Mouse (Mus musculus): ENCODE data around the gene Clcn2. TPM values are rescaled to one million over a fixed set of nuclear protein-coding genes. Genes with fewer than 3 reads are reported as not detected.
"Not testable (repeated sequence)": the region's sequence is repeated elsewhere in the genome, so short reads cannot be mapped to it uniquely, and the experiment has no call there.

Gene Clcn2
- polyA plus RNA-seq, 1 experiment: 77.2 TPM

DNA sequence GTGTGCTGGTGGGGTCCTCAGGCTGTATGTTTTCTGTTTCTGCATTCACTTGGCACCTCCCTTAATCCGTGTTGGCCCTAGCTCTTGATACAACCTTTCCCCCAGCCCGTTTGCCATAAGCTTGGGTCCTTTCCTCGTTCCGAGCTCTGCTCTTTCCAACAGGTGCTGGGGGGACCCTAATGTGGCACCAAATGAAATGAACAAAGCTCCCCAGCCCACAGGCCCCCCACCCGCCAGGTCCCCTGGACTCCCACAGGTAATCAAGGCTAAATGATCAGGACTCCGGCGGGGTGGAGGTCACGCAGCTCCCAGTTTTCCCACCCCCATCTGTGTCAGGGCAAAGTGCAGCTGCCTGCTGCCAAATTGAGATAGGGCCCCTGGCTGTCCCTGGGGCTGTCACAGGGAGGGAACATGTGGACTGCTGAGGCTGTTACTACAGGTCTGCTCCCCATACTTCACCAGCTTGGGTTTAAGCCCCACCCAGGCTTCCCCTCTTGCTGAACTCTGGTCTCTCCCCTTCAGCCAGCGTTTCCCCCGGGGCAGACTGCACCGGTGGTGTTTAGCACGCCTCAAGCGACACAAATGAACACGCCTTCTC is 43.7 kb downstream of the Clcn2 start:
- Histone ChIP-seq H3K4me3 (ENCODE audit: control insufficient read depth, low read depth, low read length) (peak overlapping the region; percentile 89), H3K27ac (ENCODE audit: control insufficient read depth, insufficient read depth, low read depth, low read length) (peak overlapping the region; percentile 55; the same call in 1 of the 2 replicates), H3K4me1 (ENCODE audit: control insufficient read depth, insufficient read depth, low read length) (peaks cover 9% of the 10 kb centered on the region), H3K36me3 (ENCODE audit: control insufficient read depth, insufficient read depth, low read length) (peaks cover 4% of the 10 kb centered on the region), H3K27me3 (ENCODE audit: control insufficient read depth, insufficient read depth, low read length) (no peaks in the 10 kb centered on the region)
- TF ChIP-seq CTCF (IDR thresholded peaks at IDR 0.05; ENCODE audit: control insufficient read depth, insufficient read depth, insufficient replicate concordance, low read depth, low read length) (no peak), POLR2A (IDR thresholded peaks at IDR 0.05; ENCODE audit: control insufficient read depth, low read depth, low read length) (no peak)

DNA sequence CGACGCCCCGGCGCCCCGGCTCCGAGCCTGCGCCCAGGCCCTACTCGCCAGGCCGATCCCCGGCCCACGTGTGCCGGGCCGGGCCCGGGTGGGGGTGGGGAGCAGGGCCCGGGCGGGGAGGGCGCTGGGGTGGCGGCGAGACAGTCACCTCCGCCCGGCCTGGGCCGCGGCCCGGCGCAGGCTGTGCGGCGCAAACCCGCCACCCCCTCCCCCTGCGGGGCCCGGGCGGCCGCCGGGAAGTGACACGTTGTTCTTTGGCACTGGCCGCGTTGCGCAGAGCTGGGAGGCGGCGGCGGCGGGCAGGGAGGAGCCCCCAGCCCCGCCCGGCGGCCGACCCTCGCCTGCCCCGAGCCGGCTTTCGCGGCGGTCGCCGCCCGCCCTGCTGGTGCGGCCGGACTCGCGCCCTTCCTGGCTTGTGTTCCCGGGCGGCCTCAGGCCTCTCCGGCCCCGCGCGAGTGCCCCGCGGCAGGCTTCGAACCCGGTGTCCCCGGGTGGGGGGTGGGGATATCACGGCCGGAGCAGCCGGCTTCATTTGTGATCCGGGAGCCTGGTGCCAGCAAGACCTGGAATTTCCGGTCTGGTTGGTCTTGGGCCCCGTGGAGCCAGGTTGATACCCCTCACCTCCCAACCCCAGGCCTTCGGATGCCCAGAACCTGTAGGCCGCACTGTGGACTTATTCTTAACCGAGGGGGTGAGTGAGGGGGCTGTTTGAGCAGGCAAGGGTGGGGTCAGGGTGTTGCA is 44.4 kb downstream of the Clcn2 start:
- no peak for TF ChIP-seq CTCF (IDR thresholded peaks at IDR 0.05; ENCODE audit: control insufficient read depth, insufficient read depth, insufficient replicate concordance, low read depth, low read length)
- TF ChIP-seq POLR2A (IDR thresholded peaks at IDR 0.05; ENCODE audit: control insufficient read depth, low read depth, low read length): no peak
- peak overlapping the region; percentile 55 for H3K27ac ChIP-seq (ENCODE audit: control insufficient read depth, insufficient read depth, low read depth, low read length)
- H3K27me3 ChIP-seq (ENCODE audit: control insufficient read depth, insufficient read depth, low read length): no peaks in the 10 kb centered on the region
- H3K36me3 ChIP-seq (ENCODE audit: control insufficient read depth, insufficient read depth, low read length): peaks cover 4% of the 10 kb centered on the region
- H3K4me3 ChIP-seq (ENCODE audit: control insufficient read depth, low read depth, low read length): peak overlapping the region; percentile 89
- H3K4me1 ChIP-seq (ENCODE audit: control insufficient read depth, insufficient read depth, low read length): peaks cover 9% of the 10 kb centered on the region

DNA sequence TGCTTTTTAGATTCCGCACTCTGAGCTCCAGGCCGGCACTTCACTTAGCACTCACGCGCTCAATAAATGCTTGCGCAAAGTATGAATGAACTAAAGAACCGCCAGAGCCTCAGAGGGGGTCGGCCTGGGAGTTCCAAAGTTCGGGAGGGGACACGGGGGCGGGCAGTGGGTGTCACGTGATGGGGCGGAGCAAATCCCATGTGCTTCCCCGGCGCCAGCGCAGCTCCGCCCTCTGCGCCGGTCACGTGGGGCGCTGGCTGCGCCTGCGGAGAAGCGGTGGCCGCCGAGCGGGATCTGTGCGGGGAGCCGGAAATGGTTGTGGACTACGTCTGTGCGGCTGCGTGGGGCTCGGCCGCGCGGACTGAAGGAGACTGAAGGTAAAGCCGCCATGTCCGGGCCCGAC is 45.0 kb downstream of the Clcn2 start:
- Histone ChIP-seq H3K27ac (ENCODE audit: control insufficient read depth, insufficient read depth, low read depth, low read length) (no peak overlapping the region), H3K36me3 (ENCODE audit: control insufficient read depth, insufficient read depth, low read length) (peaks cover 1% of the 10 kb centered on the region; the same call in 1 of the 2 replicates), H3K27me3 (ENCODE audit: control insufficient read depth, insufficient read depth, low read length) (no peaks in the 10 kb centered on the region), H3K4me3 (ENCODE audit: control insufficient read depth, low read depth, low read length) (peak overlapping the region; percentile 89), H3K4me1 (ENCODE audit: control insufficient read depth, insufficient read depth, low read length) (peaks cover 9% of the 10 kb centered on the region)
- TF ChIP-seq CTCF (IDR thresholded peaks at IDR 0.05; ENCODE audit: control insufficient read depth, insufficient read depth, insufficient replicate concordance, low read depth, low read length) (no peak), POLR2A (IDR thresholded peaks at IDR 0.05; ENCODE audit: control insufficient read depth, low read depth, low read length) (peak; percentile 89)

DNA sequence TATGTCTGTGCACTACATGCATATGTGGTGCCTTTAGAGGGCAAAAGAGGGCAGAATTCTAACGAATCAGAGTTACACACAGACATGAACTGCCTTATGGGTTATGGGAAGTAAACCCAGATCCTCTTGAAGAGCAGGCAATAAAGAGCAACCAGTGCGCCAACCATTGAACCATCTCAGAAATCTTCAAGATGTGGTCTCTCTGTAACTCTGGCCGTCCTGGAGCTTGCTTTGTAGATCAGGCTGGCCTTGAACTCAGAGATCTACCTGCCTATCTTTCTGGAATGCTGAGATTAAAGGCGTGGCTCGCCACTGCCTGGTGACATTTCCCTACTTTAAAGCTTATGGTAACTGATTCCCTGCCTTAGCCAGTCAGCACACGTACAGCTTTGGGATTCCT is 45.7 kb downstream of the Clcn2 start:
- Histone ChIP-seq H3K27ac (ENCODE audit: control insufficient read depth, insufficient read depth, low read depth, low read length) (no peak overlapping the region), H3K36me3 (ENCODE audit: control insufficient read depth, insufficient read depth, low read length) (peaks cover 1% of the 10 kb centered on the region; the same call in 1 of the 2 replicates)
- no peak for TF ChIP-seq POLR2A (IDR thresholded peaks at IDR 0.05; ENCODE audit: control insufficient read depth, low read depth, low read length)
- TF ChIP-seq CTCF (IDR thresholded peaks at IDR 0.05; ENCODE audit: control insufficient read depth, insufficient read depth, insufficient replicate concordance, low read depth, low read length): no peak

DNA sequence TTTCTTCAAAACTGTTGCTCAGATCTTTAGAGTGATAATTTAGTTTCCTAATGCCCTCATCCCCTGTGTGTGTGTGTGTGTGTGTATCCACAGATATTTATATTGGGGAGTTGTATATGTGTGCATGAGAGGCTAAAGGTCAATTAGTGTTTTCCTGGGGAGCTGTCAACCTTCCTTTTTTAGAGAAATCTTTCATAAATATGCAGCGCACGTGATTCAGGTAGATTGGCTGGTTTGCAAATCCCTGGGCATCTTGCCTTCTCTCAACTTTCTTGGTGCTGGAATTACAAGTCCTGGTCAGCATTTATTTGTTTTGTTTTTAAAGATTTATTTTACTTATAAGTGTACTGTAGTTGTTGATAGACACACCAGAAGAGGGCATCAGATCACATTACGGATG is 47.3 kb downstream of the Clcn2 start:
- peaks cover 9% of the 10 kb centered on the region for H3K4me1 ChIP-seq (ENCODE audit: control insufficient read depth, insufficient read depth, low read length)
- H3K36me3 ChIP-seq (ENCODE audit: control insufficient read depth, insufficient read depth, low read length): no peaks in the 10 kb centered on the region
- TF ChIP-seq CTCF (IDR thresholded peaks at IDR 0.05; ENCODE audit: control insufficient read depth, insufficient read depth, insufficient replicate concordance, low read depth, low read length): no peak
- TF ChIP-seq POLR2A (IDR thresholded peaks at IDR 0.05; ENCODE audit: control insufficient read depth, low read depth, low read length): no peak
- no peak overlapping the region for H3K4me3 ChIP-seq (ENCODE audit: control insufficient read depth, low read depth, low read length)
- H3K27me3 ChIP-seq (ENCODE audit: control insufficient read depth, insufficient read depth, low read length): no peaks in the 10 kb centered on the region
- no peak overlapping the region for H3K27ac ChIP-seq (ENCODE audit: control insufficient read depth, insufficient read depth, low read depth, low read length)

More for the DNA sequence above, 45.7 kb downstream of the Clcn2 start:
- H3K27me3 ChIP-seq (ENCODE audit: control insufficient read depth, insufficient read depth, low read length): no peaks in the 10 kb centered on the region
- peaks cover 9% of the 10 kb centered on the region for H3K4me1 ChIP-seq (ENCODE audit: control insufficient read depth, insufficient read depth, low read length)
- no peak overlapping the region for H3K4me3 ChIP-seq (ENCODE audit: control insufficient read depth, low read depth, low read length)

DNA sequence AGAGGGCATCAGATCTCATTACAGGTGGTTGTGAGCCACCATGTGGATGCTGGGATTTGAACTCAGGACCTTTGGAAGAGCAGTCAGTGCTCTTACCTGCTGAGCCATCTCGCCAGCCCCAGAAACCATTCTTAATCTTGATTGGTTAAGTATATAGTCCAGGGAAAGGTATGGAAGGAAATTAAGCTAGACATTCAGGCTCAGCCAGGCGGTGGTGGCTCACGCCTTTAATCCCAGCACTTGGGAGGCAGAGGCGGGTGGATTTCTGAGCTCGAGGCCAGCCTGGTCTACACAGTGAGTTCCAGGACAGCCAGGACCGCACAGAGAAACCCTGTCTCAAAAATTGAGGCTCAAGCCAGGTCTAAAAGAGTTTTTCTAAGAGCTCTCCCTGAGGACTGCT is 49.5 kb downstream of the Clcn2 start, which contains the start of gene Eif4g1:
Gene Eif4g1 (plus strand): TSS at position 301 of the 400 bp plus-strand sequence.
- H3K4me3 ChIP-seq (ENCODE audit: control insufficient read depth, low read depth, low read length); H3K4me1 ChIP-seq (ENCODE audit: control insufficient read depth, insufficient read depth, low read length); H3K36me3 ChIP-seq (ENCODE audit: control insufficient read depth, insufficient read depth, low read length); H3K27me3 ChIP-seq (ENCODE audit: control insufficient read depth, insufficient read depth, low read length); H3K27ac ChIP-seq (ENCODE audit: control insufficient read depth, insufficient read depth, low read depth, low read length): not testable (repeated sequence)

DNA sequence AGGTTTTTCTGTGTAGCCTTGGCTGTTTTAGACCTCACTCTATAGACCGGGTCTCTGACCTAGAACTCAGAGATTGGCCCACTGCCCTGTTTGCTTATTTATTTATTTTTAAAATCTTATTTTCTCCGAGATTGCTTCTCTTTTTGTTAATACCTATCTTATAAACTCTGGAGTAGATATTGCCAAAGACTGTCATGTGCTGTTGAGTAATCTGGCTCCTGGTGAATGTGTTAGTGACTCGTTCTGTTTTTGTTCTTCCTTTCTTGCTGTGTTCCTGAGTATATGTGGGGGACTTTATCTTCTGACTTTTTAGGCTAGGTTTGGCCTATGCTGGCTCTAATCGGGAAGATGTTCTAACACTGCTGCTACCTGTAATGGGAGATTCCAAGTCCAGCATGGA is 59.9 kb downstream of the Clcn2 start:
- H3K4me1 ChIP-seq (ENCODE audit: control insufficient read depth, insufficient read depth, low read length): no peaks in the 10 kb centered on the region
- H3K27ac ChIP-seq (ENCODE audit: control insufficient read depth, insufficient read depth, low read depth, low read length): no peak overlapping the region
- H3K36me3 ChIP-seq (ENCODE audit: control insufficient read depth, insufficient read depth, low read length): peaks cover 2% of the 10 kb centered on the region
- H3K4me3 ChIP-seq (ENCODE audit: control insufficient read depth, low read depth, low read length): no peak overlapping the region
- TF ChIP-seq CTCF (IDR thresholded peaks at IDR 0.05; ENCODE audit: control insufficient read depth, insufficient read depth, insufficient replicate concordance, low read depth, low read length) (no peak), POLR2A (IDR thresholded peaks at IDR 0.05; ENCODE audit: control insufficient read depth, low read depth, low read length) (no peak)
- no peaks in the 10 kb centered on the region for H3K27me3 ChIP-seq (ENCODE audit: control insufficient read depth, insufficient read depth, low read length)
